Mouse (Mus musculus) ES-E14 (cell line): ENCODE measurements around the gene Dixdc1.
"Not testable (repeated sequence)": the region's sequence is repeated elsewhere in the genome, so short reads cannot be mapped to it uniquely, and the experiment has no call there.

Experiments used
- CHD2 ChIP-seq: IDR thresholded peaks from 2 replicates; pipeline ENCODE4 v1.6.1; 2014; ENCODE audit warnings: mild to moderate bottlenecking, low read depth, low read length, inconsistent platforms
- HCFC1 ChIP-seq: IDR thresholded peaks from 2 replicates; pipeline ENCODE4 v1.6.1; 2012; ENCODE audit warnings: low read length, inconsistent platforms, borderline replicate concordance; ENCODE audit not compliant: insufficient read depth
- MAFK ChIP-seq: IDR thresholded peaks from 2 replicates; pipeline ENCODE4 v1.6.1; 2014; ENCODE audit warnings: mild to moderate bottlenecking, low read depth, low read length, inconsistent platforms; ENCODE audit not compliant: insufficient read depth

GRCm38 (mm10) chr9:50630903-50631302, 108.4 kb downstream of the Dixdc1 start:
- TF ChIP-seq HCFC1, CHD2, MAFK: not testable (repeated sequence)
